Mouse (Mus musculus) adrenal gland (tissue): ENCODE data around the gene Gdf1.

Experiments
- intact Hi-C: fragments of 180-260 bp; cut with DNase I; formaldehyde crosslinking; loops from one replicate; pipeline ENCODE4 v1.15.1; 2025
- long read RNA-seq, 2 experiments: library from polyadenylated mRNA; unstranded; transcript quantifications; one replicate each; pipeline ENCODE4 v2.0.0; 2020; ENCODE audit warnings: borderline replicate concordance in 1 of 2; ENCODE audit not compliant: insufficient replicate concordance in 1 of 2

Gdf1 gene
- long read RNA-seq, experiment 1: 0 reads
- long read RNA-seq, experiment 2, partial matches to known transcripts: 0 of 1 reads
- long read RNA-seq, experiment 2, other reads (novel, unspliced or antisense): 1 of 1 reads

- intact Hi-C loops: no loop called here
These were observed at the start of gene Gdf1 for GRCm38 (mm10) chr8:70329124-70329834. Gene Gdf1 (plus strand): TSS chr8:70329817.

- intact Hi-C loops: no loop called here
These were observed 48.6 kb upstream of the Gdf1 start for GRCm38 (mm10) chr8:70281001-70281400.

GRCm38 (mm10) chr8:70282603-70283135 is 46.9 kb upstream of the Gdf1 start, which contains the start of gene Homer3:
Gene Homer3 (plus strand): TSS chr8:70282827.
- intact Hi-C loops: no loop called here

GRCm38 (mm10) chr8:70283136-70284077 is 46.2 kb upstream of the Gdf1 start:
- intact Hi-C loops: no loop called here

GRCm38 (mm10) chr8:70284421-70284820 is 45.2 kb upstream of the Gdf1 start:
- intact Hi-C loops: no loop called here

DNA sequence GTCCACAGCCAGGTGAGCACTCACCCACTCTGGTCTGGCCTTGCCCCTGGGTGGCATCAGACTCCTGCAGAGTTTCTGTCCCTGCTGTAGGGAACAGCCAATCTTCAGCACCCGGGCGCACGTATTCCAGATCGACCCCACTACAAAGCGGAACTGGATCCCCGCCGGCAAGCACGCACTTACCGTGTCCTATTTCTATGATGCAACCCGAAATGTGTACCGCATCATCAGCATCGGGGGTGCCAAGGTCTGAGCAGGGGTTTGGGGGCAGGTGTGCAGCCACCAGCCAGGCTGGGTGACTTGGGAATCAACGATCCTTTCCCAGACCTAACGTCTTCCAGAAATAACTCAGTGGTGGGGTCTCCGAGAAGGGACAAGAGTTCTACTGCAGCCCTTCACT is 44.3 kb upstream of the Gdf1 start:
- intact Hi-C loops: no loop called here

- intact Hi-C loops: no loop called here
These were observed 42.9 kb upstream of the Gdf1 start for GRCm38 (mm10) chr8:70286737-70287136.

DNA sequence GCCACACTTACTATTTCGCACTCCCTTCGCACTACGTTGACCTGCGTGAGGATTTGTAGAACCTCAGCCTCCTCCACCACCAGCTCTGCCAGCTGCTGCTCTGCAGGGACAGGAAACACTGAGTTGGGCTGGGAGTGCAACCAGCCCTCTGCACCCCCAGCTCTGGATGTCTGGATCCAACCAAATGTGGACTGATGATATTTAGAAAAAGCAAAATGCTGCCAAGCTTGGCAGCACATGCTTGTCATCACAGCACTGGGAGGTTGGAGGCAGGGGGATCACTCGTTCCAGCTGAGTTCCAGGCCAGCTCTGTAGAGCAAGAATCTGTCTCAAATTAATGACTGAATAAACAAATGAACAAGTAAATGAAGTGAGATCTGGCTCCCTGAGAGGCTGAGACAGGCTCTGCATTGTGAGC is 35.6 kb upstream of the Gdf1 start:
- intact Hi-C loops: no loop called here

- intact Hi-C loops: loop anchor here (5.0 kb wide), 1 partner anchor 69 kb away; the partner anchor contains the start of genes Armc6 and Sugp2
These were observed 28.7 kb upstream of the Gdf1 start for GRCm38 (mm10) chr8:70300881-70301280.

GRCm38 (mm10) chr8:70302358-70302890 is 27.2 kb upstream of the Gdf1 start, which contains the start of the genes Ddx49 and Cope:
Gene Ddx49 (minus strand): TSS chr8:70302489.
Gene Cope (plus strand): TSS chr8:70302518.
- intact Hi-C loops: loop anchor here (5.0 kb wide), 1 partner anchor 70 kb away; the partner anchor contains the start of genes Armc6 and Sugp2

DNA sequence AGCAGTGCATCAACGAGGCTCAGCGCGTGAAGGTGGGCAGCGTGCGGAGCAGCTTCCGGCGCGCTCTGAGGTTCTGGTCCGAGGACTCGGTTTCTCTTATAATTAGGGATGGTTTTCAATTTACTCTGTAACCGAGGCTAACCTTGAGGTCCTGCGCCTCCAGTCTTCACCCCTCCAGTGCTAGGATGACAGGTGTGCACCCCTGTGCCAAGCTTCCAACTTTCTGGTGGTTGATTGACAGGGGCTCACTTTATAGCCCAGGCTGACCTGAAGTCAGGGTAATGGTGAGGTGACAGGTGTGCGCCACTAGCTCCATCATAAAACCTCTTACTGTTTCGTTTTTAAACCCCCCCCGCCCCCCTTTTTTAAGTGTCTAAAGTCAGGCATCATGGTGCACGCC is 26.7 kb upstream of the Gdf1 start:
- intact Hi-C loops: loop anchor here (5.0 kb wide), 1 partner anchor 71 kb away; the partner anchor contains the start of genes Armc6 and Sugp2

- intact Hi-C loops: no loop called here
These were observed 20.3 kb upstream of the Gdf1 start for GRCm38 (mm10) chr8:70309311-70309710.

- intact Hi-C loops: no loop called here
These were observed 16.2 kb upstream of the Gdf1 start for GRCm38 (mm10) chr8:70313399-70313798.

GRCm38 (mm10) chr8:70315624-70316510 is 13.8 kb upstream of the Gdf1 start, which contains the start of gene Cers1:
Gene Cers1 (plus strand): TSS chr8:70315775.
- intact Hi-C loops: no loop called here

DNA sequence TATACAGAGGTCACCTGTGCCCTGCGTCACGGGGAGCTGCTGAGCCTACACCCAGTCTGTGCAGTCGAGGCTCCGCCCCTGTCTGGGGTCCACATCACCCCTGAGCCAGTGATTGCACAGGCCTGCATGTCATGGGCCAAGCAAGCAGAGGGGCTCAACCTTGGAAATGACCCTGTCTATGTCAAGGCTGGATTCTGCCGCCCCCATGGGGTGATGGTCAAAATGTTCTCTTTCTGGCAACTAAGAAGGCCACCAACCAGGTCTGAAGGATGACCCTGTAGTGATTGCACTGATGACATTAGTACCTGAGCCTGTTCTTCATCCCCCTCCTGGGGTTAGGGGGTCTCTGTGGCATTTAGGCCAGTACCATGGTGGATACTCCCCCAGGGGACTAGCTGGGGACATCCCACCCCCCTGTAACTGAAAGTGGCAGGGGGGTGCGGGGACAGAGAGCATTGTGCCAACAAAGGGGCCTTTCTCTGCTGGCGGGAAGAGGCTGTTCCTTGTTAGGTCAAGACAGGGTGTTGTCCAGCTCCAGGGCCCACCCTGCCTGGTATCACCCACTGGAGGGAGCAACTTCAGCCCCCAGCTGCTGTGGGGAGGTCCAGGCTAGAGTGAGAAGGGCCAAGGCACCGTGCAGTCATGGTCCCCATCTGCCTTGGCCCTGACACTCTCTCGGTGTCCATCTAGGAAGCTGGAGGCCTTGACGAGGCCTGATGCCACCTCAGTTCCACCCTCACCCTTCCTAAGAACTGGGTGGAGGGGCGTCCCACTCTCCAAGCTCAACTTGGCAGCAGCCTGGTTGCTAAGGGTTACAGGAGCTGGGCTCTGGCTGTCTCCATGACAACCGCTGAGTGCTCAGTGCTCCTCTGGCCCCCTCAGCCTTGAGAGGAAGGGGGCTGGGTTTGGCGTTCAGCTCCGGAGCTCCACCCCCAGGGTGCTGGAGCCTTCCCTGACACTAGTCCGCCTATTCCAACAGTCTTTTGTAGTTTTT is 12.8 kb upstream of the Gdf1 start:
- intact Hi-C loops: no loop called here

DNA sequence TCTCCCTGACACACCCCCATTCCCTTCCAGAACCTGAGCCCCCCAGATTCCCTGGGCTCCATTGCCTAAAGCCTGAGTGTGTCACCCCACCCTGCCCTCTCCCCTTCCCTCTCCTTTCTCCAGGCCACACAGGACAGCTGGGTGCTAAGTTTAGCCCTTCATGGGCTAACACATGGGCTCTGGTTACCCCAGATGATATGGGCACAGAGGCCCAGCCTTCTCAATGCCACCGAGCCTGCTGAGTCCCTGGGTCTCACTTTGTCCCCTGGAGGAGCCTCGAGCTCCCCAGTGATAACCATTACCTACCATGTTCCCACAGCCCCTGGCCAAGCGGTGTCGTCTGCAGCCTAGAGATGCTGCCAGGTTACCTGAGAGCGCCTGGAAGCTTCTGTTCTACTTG is 11.7 kb upstream of the Gdf1 start:
- intact Hi-C loops: no loop called here

- intact Hi-C loops: no loop called here
These were observed 5.9 kb upstream of the Gdf1 start for GRCm38 (mm10) chr8:70323716-70324115.

- intact Hi-C loops: no loop called here
These were observed 2.1 kb upstream of the Gdf1 start for GRCm38 (mm10) chr8:70327512-70327911.
